Mouse (Mus musculus): ENCODE measurements at regions not wholly inside any gene's neighbourhood (a gene's known extent, or its start where the extent isn't known, plus 50 kb on each side); places are given as distances from the start of the nearest gene placed in this dataset.

DNA sequence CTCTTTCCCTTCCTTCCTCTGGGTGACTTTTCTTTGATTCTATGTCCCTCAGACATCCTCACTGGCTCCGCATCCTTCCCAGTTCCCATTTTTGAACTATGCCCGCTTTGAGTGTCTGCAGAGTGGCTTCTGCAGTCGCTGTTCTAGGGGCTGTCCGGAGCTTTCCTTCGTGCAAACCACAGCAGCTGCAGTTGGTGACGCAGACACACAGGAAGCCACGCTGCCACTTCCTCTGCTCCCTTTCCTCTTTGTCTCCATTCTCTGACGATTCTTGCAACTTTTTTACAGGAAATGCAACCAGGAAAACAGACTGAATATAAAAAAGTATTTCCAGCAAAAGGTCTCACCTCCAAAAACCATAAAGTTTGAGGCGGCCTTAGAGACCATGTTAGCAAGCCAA lies 191.0 kb upstream of the Tgfbr2 start (continued):
- TF ChIP-seq TBP (conservative IDR thresholded peaks at IDR 0.05; ENCODE audit: low read depth, low read length) (peak; percentile 40; the same call in 1 of the 2 replicates), USF1 (IDR thresholded peaks at IDR 0.05; ENCODE audit: low read depth, low read length) (no peak), E2F4 (IDR thresholded peaks at IDR 0.05; ENCODE audit: insufficient replicate concordance, low read depth, low read length) (no peak), CHD2 (IDR thresholded peaks at IDR 0.05; ENCODE audit: low read length) (no peak), PAX5 (IDR thresholded peaks at IDR 0.05; ENCODE audit: low read length) (no peak), ZMIZ1 (IDR thresholded peaks at IDR 0.05; ENCODE audit: low read depth, low read length) (no peak)

DNA sequence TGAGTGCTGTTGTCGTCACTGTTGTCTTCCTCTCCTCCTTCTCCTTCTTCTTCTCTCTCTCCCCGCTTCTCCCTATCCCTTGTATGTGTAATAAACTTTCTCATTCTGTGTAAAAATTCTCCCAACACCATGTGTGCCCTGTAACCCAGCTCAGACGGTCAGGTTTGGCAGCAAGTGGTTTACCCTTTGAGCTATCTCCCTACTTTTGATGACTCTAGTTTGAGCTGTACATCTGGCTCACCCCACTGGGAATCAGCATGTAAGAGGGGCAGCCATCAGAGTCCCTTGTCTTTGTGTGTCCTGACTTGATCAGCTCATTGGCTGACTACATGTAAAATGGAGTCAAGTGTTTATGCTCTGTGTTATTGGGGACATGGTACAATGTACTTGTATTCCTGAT lies 190.5 kb upstream of the Tgfbr2 start:
- Histone ChIP-seq H3K27ac (ENCODE audit: insufficient read depth, low read depth) (peak overlapping the region; percentile 88), H3K4me2 (ENCODE audit: insufficient read depth, low read depth, poor library complexity, severe bottlenecking) (peak overlapping the region; percentile 24; the same call in 1 of the 2 replicates), H3K9me3 (replicated peaks; ENCODE audit: low read length) (peaks cover 10% of the 10 kb centered on the region), H3K9ac (ENCODE audit: insufficient read depth, low read depth) (peak overlapping the region; percentile 32; the same call in 1 of the 2 replicates), H3K4me3 (replicated peaks in 1 of 3; ENCODE audit: low read depth in 2 of 3, low read length in 2 of 3, poor library complexity in 1 of 3) (no peak overlapping the region), H3K4me1 (ENCODE audit: control insufficient read depth in 1 of 2, insufficient read depth in 2 of 2) (peaks cover 23 to 60% of the 10 kb centered on the region in 2 experiments), H3K36me3 (replicated peaks in 1 of 2; ENCODE audit: control insufficient read depth in 1 of 2, insufficient read depth in 1 of 2, low read length in 1 of 2) (no peaks in the 10 kb centered on the region), H3K79me2 (replicated peaks; ENCODE audit: control insufficient read depth, extremely low read depth, insufficient read depth, poor library complexity, severe bottlenecking) (no peaks in the 10 kb centered on the region), H3K27me3 (replicated peaks) (no peaks in the 10 kb centered on the region)
- dilution Hi-C loops (cut with MboI; ENCODE audit: extremely low pct_ligation_motif_present, extremely low pct_unique_long_range_greater_than_20kb, low sequenced_read_pairs) (no loop called here), in situ Hi-C loops (cut with MboI; ENCODE audit: low pct_ligation_motif_present, low pct_unique_long_range_greater_than_20kb, low sequenced_read_pairs) (loop anchor here (5.0 kb wide), 1 partner anchor 33 kb away; no protein-coding TSS in a partner anchor)
- no peak for DNase-seq (ENCODE audit: extremely low read depth)
- no peak for TF ChIP-seq POLR2AphosphoS2 (IDR thresholded peaks at IDR 0.05; ENCODE audit: low read depth, low read length)
- no peak for TF ChIP-seq PAX5 (IDR thresholded peaks at IDR 0.05; ENCODE audit: low read length)
- TF ChIP-seq TBP (conservative IDR thresholded peaks at IDR 0.05; ENCODE audit: low read depth, low read length) = no peak
- TF ChIP-seq JUN (IDR thresholded peaks at IDR 0.05; ENCODE audit: insufficient read depth, low read depth, low read length) = no peak
- no peak for TF ChIP-seq EP300 (IDR thresholded peaks at IDR 0.05; ENCODE audit: low read length)
- TF ChIP-seq CHD2 (IDR thresholded peaks at IDR 0.05; ENCODE audit: low read length) = no peak
- no peak for TF ChIP-seq ZNF384 (IDR thresholded peaks at IDR 0.05; ENCODE audit: low read depth, low read length)
- no peak for TF ChIP-seq ETS1 (conservative IDR thresholded peaks at IDR 0.05; ENCODE audit: low read depth, low read length)
- no peak for TF ChIP-seq HCFC1 (IDR thresholded peaks at IDR 0.05; ENCODE audit: low read depth, low read length)

DNA sequence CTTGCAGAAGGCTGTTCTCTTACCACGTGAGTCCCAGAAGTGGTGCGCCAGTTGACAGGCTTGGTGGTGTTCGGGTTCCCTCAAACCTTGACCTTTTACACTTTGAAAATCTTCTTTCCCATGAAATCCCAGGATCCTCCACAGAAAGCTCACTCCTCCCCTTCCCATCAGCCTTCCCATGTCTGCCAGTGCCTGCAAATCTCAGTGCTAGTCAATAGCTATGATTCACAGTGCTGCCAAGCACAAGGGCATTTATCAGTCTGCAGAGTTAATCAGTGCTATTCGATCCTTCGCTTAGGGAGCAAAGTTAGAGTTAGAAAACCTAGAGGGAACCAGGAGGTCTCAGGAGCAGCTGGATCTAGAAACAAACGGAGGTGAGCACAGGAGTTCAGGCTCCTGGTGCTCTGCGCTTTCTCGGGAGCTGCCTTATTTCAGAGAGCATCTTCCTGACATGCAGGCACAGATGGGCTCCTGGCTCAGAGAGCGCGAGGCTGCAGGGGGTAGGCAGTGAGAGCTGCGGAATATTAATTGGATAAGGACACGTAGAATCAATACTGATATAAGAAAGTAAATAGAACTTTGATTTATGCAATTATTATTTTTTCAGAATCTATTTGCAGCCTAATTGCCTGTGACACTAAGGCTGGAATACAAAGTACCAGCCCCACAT lies 190.0 kb upstream of the Tgfbr2 start:
- in situ Hi-C loops (cut with MboI; ENCODE audit: low pct_ligation_motif_present, low pct_unique_long_range_greater_than_20kb, low sequenced_read_pairs) = loop anchor here (5.0 kb wide), 1 partner anchor 33 kb away; no protein-coding TSS in a partner anchor
- Histone ChIP-seq H3K27me3 (replicated peaks) (no peaks in the 10 kb centered on the region), H3K9ac (ENCODE audit: insufficient read depth, low read depth) (no peak overlapping the region), H3K36me3 (replicated peaks in 1 of 2; ENCODE audit: control insufficient read depth in 1 of 2, insufficient read depth in 1 of 2, low read length in 1 of 2) (no peaks in the 10 kb centered on the region), H3K79me2 (replicated peaks; ENCODE audit: control insufficient read depth, extremely low read depth, insufficient read depth, poor library complexity, severe bottlenecking) (no peaks in the 10 kb centered on the region), H3K9me3 (replicated peaks; ENCODE audit: low read length) (peaks cover 10% of the 10 kb centered on the region), H3K4me2 (ENCODE audit: insufficient read depth, low read depth, poor library complexity, severe bottlenecking) (no peak overlapping the region), H3K4me3 (replicated peaks in 1 of 3; ENCODE audit: low read depth in 2 of 3, low read length in 2 of 3, poor library complexity in 1 of 3) (no peak overlapping the region), H3K27ac (ENCODE audit: insufficient read depth, low read depth) (no peak overlapping the region), H3K4me1 (ENCODE audit: control insufficient read depth in 1 of 2, insufficient read depth in 2 of 2) (peaks cover 23 to 60% of the 10 kb centered on the region in 2 experiments)
- dilution Hi-C loops (cut with MboI; ENCODE audit: extremely low pct_ligation_motif_present, extremely low pct_unique_long_range_greater_than_20kb, low sequenced_read_pairs) = no loop called here
- TF ChIP-seq RAD21 (IDR thresholded peaks at IDR 0.05; ENCODE audit: low read depth, low read length) = no peak
- no peak for TF ChIP-seq HCFC1 (IDR thresholded peaks at IDR 0.05; ENCODE audit: low read depth, low read length)
- TF ChIP-seq IRF4 (IDR thresholded peaks at IDR 0.05; ENCODE audit: low read depth, low read length) = no peak
- no peak for TF ChIP-seq SMC3 (IDR thresholded peaks at IDR 0.05; ENCODE audit: low read depth, low read length)
- TF ChIP-seq CTCF (conservative IDR thresholded peaks at IDR 0.05 in 1 of 2, IDR thresholded peaks at IDR 0.05 in 1 of 2; ENCODE audit: low read depth in 2 of 2, low read length in 2 of 2) = no peak
- TF ChIP-seq ZNF384 (IDR thresholded peaks at IDR 0.05; ENCODE audit: low read depth, low read length) = no peak
- TF ChIP-seq MXI1 (IDR thresholded peaks at IDR 0.05; ENCODE audit: low read depth, low read length) = no peak
- TF ChIP-seq ZMIZ1 (IDR thresholded peaks at IDR 0.05; ENCODE audit: low read depth, low read length) = no peak
- no peak for TF ChIP-seq MAZ (IDR thresholded peaks at IDR 0.05; ENCODE audit: low read depth, low read length)
- TF ChIP-seq UBTF (IDR thresholded peaks at IDR 0.05; ENCODE audit: low read depth, low read length) = no peak
- no peak for TF ChIP-seq ZC3H11A (IDR thresholded peaks at IDR 0.05; ENCODE audit: low read depth, low read length)
- TF ChIP-seq SIN3A (IDR thresholded peaks at IDR 0.05; ENCODE audit: low read length) = no peak
- TF ChIP-seq USF1 (IDR thresholded peaks at IDR 0.05; ENCODE audit: low read depth, low read length) = no peak
- TF ChIP-seq ZKSCAN1 (IDR thresholded peaks at IDR 0.05; ENCODE audit: borderline replicate concordance, low read depth, low read length) = no peak
- TF ChIP-seq RCOR1 (conservative IDR thresholded peaks at IDR 0.05; ENCODE audit: low read depth, low read length) = no peak
- TF ChIP-seq JUND (conservative IDR thresholded peaks at IDR 0.05; ENCODE audit: low read depth, low read length) = no peak
- no peak for TF ChIP-seq EP300 (IDR thresholded peaks at IDR 0.05; ENCODE audit: low read length)
- TF ChIP-seq CHD1 (IDR thresholded peaks at IDR 0.05; ENCODE audit: low read depth, low read length) = no peak
- DNase-seq (ENCODE audit: extremely low read depth) = no peak
